Mouse (Mus musculus) brain, embryonic 14.5 days (tissue): Measurements from ENCODE around the gene Twist2. TPM values are rescaled to one million over a fixed set of nuclear protein-coding genes. Genes with fewer than 3 reads are reported as not detected.

Experiments used
- DNase-seq: peaks from one replicate; pipeline ENCODE4 v3.0.0-alpha.2; 2011; ENCODE audit warnings: low read depth
- CTCF ChIP-seq: fragments of 200-500 bp; IDR thresholded peaks from 2 replicates; pipeline ENCODE4 v1.5.1; 2012; ENCODE audit warnings: inconsistent platforms, mild to moderate bottlenecking, moderate library complexity, borderline replicate concordance; ENCODE audit not compliant: insufficient read depth, insufficient read length; ENCODE audit errors: extremely low read depth
- POLR2A ChIP-seq: fragments of 200-500 bp; IDR thresholded peaks from 2 replicates; pipeline ENCODE4 v1.6.1; 2012; ENCODE audit warnings: mild to moderate bottlenecking, inconsistent platforms, borderline replicate concordance; ENCODE audit not compliant: poor library complexity, insufficient read depth, insufficient read length, severe bottlenecking; ENCODE audit errors: extremely low read depth
- polyA plus RNA-seq: library from polyadenylated mRNA; depleted of rRNA; stranded (reverse); fragments of >200 nt; gene quantifications from 2 replicates; pipeline ENCODE4 v1.2.3, GENCODE M21; 2012

Gene Twist2
- polyA plus RNA-seq, 1 experiment: 22.3 TPM

- no peak for DNase-seq
- TF ChIP-seq POLR2A (no peak), CTCF (no peak)
These were observed 24.3 kb upstream of the Twist2 start for GRCm38 (mm10) chr1:91776928-91777327.

GRCm38 (mm10) chr1:91779819-91780218 is 21.4 kb upstream of the Twist2 start:
- no peak for DNase-seq
- no peak for TF ChIP-seq POLR2A
- no peak for TF ChIP-seq CTCF

GRCm38 (mm10) chr1:91781182-91781581 is 20.1 kb upstream of the Twist2 start:
- TF ChIP-seq CTCF: no peak
- TF ChIP-seq POLR2A: no peak
- no peak for DNase-seq

- no peak for DNase-seq
- TF ChIP-seq CTCF (no peak), POLR2A (no peak)
These were observed 17.1 kb upstream of the Twist2 start for GRCm38 (mm10) chr1:91784162-91784561.

- no peak for TF ChIP-seq CTCF
- no peak for TF ChIP-seq POLR2A
- no peak for DNase-seq
These were observed 1.9 kb upstream of the Twist2 start for GRCm38 (mm10) chr1:91799323-91799722.

- TF ChIP-seq CTCF (no peak), POLR2A (no peak)
- DNase-seq: no peak
These were observed 913 bp upstream of the Twist2 start for GRCm38 (mm10) chr1:91800348-91800747.

DNA sequence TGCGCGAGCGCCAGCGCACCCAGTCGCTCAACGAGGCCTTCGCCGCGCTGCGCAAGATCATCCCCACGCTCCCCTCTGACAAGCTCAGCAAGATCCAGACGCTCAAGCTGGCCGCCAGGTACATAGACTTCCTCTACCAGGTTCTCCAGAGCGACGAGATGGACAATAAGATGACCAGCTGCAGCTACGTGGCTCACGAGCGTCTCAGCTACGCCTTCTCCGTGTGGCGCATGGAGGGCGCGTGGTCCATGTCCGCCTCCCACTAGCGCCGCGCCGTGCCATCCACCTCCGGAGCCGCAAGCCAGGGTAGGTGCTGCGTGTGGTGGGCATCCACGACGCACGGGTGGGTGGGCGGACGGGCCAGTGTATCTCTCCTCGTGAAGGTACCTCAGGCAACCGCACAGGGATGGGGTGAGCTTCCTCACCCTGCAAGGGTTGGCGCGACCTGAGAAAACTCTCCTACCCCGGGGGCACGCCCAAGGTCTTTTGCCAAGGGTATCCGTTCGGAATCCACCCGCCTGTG is 644 bp downstream of the Twist2 start:
- TF ChIP-seq POLR2A (no peak), CTCF (no peak)
- DNase-seq: peak; percentile 47

DNA sequence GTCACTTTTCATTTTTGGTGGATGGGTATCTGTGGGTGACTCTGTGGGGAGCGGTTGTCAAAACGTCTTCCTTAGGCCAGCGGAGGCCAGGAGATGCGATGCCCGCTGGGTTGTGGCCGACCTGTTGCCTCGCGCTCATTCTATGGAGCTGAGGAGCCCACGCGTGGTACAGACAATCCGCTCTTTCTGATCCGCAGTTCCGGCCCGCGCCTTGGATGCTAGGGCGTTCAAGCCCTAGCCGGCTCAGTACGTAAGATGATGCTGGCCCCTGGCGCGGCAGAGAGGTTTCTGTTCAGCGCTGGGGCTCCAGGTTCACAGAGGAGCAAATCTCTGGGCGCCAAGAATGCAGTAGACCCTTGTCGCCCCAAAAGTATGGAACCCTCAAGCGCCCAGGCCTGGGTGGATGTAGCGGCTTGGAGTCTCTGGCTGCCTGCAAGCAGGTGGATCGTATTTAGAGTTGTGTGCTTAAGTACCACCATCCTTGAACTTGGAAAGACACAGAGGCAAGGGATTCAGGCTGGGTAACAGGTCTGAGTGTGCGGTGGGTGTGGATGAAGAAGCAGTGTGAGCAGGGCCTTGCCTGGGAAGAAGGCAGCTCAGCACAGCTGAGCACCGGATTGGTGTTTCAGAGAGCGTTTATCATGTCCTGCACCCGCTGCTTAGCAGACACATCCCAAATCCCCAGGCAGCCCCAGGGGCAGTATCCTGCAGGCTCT is 1.3 kb downstream of the Twist2 start:
- no peak for TF ChIP-seq POLR2A
- no peak for TF ChIP-seq CTCF
- DNase-seq: no peak

GRCm38 (mm10) chr1:91803416-91803815 is 2.2 kb downstream of the Twist2 start:
- DNase-seq: no peak
- TF ChIP-seq POLR2A (no peak), CTCF (no peak)

DNA sequence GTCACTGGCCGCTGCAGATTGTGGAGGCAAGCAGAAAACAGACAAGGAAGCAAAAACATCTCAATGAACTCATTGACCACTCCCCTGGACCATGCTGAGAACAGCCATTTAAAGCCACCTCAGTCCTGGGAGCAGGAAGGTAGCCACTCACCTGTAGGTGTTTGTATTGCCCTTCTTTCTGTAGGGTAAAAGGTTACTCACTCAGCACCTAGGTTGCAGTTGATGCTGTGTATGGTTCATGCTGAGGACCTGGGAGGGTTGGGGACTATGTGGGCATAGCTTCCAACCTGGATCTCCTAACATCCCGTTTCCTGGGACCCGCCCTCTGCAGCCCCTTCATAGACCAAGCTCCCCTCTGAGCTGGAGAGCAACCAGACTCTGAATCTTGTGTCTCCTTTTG is 14.8 kb downstream of the Twist2 start:
- TF ChIP-seq POLR2A (no peak), CTCF (no peak)
- DNase-seq: no peak

DNA sequence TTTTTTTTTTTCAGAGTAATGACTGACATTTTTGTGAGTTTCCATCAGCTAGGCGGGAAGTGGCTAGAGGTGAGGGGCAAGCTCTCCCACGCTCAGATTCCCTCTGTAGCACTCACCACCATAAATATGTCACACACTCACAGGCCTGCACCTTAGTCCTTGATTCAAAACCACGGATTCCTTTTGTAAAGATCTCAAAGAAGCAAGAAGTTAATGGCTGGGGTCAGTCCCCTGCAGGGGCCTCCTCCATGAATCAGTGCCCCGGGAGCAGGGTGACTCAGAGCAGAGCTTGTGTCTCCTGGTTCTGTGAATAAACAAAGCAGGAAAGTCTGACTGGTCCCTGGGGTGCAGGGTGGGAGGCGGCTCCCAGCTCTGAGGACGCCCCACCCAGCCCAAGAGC is 15.3 kb downstream of the Twist2 start:
- DNase-seq: no peak
- TF ChIP-seq CTCF: no peak
- no peak for TF ChIP-seq POLR2A

- TF ChIP-seq POLR2A (no peak), CTCF (peak; percentile 35; the same call in 1 of the 2 replicates)
- DNase-seq: no peak
These were observed 18.0 kb downstream of the Twist2 start for GRCm38 (mm10) chr1:91819237-91819636.
